Mouse (Mus musculus) liver, embryonic 15.5 days (tissue): ENCODE results near the gene Gm45837. TPM values are rescaled to one million over a fixed set of nuclear protein-coding genes. Genes with fewer than 3 reads are reported as not detected.
A peak's percentile ranks its signal among the peaks of the same experiment; 100 is the strongest.

Experiments
- ATAC-seq: fragments of 200-750 bp; cut with Nextera tagmentation; 2 replicates; pipeline ENCODE4 v1.8.0; 2017; ENCODE audit warnings: moderate number of reproducible peaks, mild to moderate bottlenecking, moderate library complexity; ENCODE audit not compliant: insufficient read depth
- H3K27ac ChIP-seq: fragments of 300-500 bp; sonication (generic); replicated peaks from 2 replicates; pipeline ENCODE4 v1.5.1; 2015; ENCODE audit warnings: mild to moderate bottlenecking, inconsistent platforms
- H3K27me3 ChIP-seq: fragments of 300-500 bp; sonication (generic); 2 replicates; pipeline ENCODE4 v1.6.1; 2015; ENCODE audit warnings: mild to moderate bottlenecking, inconsistent platforms
- H3K36me3 ChIP-seq: fragments of 300-500 bp; sonication (generic); replicated peaks from 2 replicates; pipeline ENCODE4 v1.6.1; 2015; ENCODE audit warnings: moderate library complexity, mild to moderate bottlenecking, inconsistent platforms
- H3K4me1 ChIP-seq: fragments of 300-500 bp; sonication (generic); replicated peaks from 2 replicates; pipeline ENCODE4 v1.6.1; 2015; ENCODE audit warnings: inconsistent platforms
- H3K4me2 ChIP-seq: fragments of 300-500 bp; sonication (generic); 2 replicates; pipeline ENCODE4 v1.6.1; 2015; ENCODE audit warnings: moderate library complexity, mild to moderate bottlenecking, inconsistent platforms
- H3K4me3 ChIP-seq: fragments of 300-500 bp; sonication (generic); replicated peaks from 2 replicates; pipeline ENCODE4 v1.5.1; 2015; ENCODE audit warnings: mild to moderate bottlenecking, inconsistent platforms
- H3K9ac ChIP-seq: fragments of 300-500 bp; sonication (generic); 2 replicates; pipeline ENCODE4 v1.6.1; 2015; ENCODE audit warnings: moderate library complexity, mild to moderate bottlenecking, inconsistent platforms
- H3K9me3 ChIP-seq: fragments of 300-500 bp; sonication (generic); replicated peaks from 2 replicates; pipeline ENCODE4 v1.6.1; 2016; ENCODE audit warnings: inconsistent platforms
- WGBS: fragments of 180-500 bp; shearing (Covaris S2); methylation state at CpG from one replicate; pipeline ENCODE4 v1.1.7; 2015; ENCODE audit warnings: mixed read lengths; ENCODE audit not compliant: insufficient replicate concordance; 5-methylcytosine and 5-hydroxymethylcytosine counted together
- polyA plus RNA-seq: library from polyadenylated mRNA; unstranded; fragments of >200 nt; fragmentation: Nextera tagmentation; extraction: Ambion mirVana; gene quantifications from 2 replicates; pipeline ENCODE4 v1.2.1, GENCODE M21; 2015

The Gm45837 gene
- polyA plus RNA-seq, 1 experiment from 2014 or later: not detected

DNA sequence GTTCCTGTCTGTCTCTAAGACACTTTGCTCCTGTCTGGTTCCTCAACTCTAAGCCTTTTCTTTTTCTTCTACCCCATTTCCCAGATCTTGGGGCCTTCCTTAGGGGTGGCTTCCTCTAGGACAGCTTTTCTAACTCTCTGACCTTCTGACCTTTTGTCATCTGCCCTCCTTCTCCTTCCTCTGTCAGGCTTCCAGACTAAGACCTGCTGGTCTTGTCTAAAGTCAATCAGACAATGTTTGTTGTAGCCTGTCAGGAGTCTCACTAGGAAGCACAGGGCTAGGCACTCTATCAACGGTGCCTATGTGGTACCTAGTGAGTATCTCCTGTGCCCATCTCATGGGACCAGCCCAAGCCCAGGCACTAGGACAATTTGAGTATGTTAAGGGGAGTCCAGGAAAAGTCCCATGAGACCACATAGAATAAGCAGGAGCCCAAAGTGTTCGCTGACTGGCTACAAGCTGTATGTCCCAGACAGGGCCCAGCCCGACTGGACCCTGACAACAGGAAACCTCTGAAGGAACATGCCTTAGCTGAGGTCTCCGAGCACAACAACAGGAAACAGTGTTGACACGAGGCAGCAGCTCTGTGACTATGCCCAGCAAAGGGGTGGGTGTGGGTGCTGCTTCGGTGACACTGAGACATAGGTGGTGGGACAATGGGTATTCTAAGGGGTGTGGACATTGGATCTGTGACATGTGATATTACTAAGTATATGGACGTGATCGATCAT lies 55.3 kb downstream of the Gm45837 start:
- Histone ChIP-seq H3K36me3 (no peaks in the 10 kb centered on the region), H3K4me1 (peaks cover 20% of the 10 kb centered on the region), H3K4me2 (no peak overlapping the region), H3K4me3 (no peak overlapping the region), H3K9ac (no peak overlapping the region), H3K9me3 (no peaks in the 10 kb centered on the region), H3K27ac (peak overlapping the region; percentile 41; the same call in 1 of the 2 replicates), H3K27me3 (no peaks in the 10 kb centered on the region)
- WGBS: 35% methylated on average over 8 of the region's 8 CpGs
- ATAC-seq: no peak; the same call in 1 of the 2 replicates

- ATAC-seq: no peak
- WGBS: 51% methylated on average over 6 of the region's 6 CpGs
These were observed 55.9 kb downstream of the Gm45837 start for GRCm38 (mm10) chr7:101466581-101467081.

GRCm38 (mm10) chr7:101471423-101471822 lies 60.7 kb downstream of the Gm45837 start:
- H3K36me3 ChIP-seq: no peaks in the 10 kb centered on the region
- no peaks in the 10 kb centered on the region for H3K9me3 ChIP-seq
- H3K9ac ChIP-seq: no peak overlapping the region
- H3K27ac ChIP-seq: no peak overlapping the region
- WGBS: 71% methylated on average over 2 of the region's 2 CpGs
- no peak overlapping the region for H3K4me3 ChIP-seq
- H3K4me2 ChIP-seq: no peak overlapping the region
- 0 out of 2 replicates have a peak, but pooled peaks cover 4% of the 10 kb centered on the region for H3K4me1 ChIP-seq
- no peak for ATAC-seq
- H3K27me3 ChIP-seq: no peaks in the 10 kb centered on the region

More at GRCm38 (mm10) chr7:101466581-101467081, 55.9 kb downstream of the Gm45837 start:
- H3K4me2 ChIP-seq: no peak overlapping the region
- peaks cover 20% of the 10 kb centered on the region for H3K4me1 ChIP-seq
- no peak overlapping the region for H3K4me3 ChIP-seq
- no peaks in the 10 kb centered on the region for H3K36me3 ChIP-seq
- H3K9me3 ChIP-seq: no peaks in the 10 kb centered on the region
- H3K27me3 ChIP-seq: no peaks in the 10 kb centered on the region
- no peak overlapping the region for H3K27ac ChIP-seq
- no peak overlapping the region for H3K9ac ChIP-seq

DNA sequence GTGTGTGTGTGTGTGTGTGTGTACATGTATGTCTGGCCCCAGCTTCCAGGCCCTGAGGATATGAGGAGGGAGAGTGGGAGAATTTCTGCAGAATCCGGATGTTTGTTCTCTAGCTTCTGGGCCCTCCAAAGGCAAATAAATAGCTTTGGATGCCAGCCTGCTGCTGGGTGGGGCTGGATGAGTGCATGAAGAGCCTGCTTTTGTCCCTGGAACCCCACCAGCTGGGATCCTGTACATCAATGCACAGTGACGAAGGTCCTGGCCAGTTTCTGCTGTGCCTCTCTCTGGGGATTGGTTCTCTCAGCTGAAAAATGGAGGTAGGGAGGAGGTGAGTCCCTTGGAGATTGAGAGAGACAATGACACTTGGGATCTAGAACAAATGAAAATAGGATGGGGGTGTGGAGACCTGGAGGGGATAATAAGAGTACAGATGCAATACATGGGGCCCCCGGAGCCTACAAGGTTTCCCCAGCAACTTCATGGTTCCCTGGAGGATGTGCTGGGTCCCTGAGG lies 61.3 kb downstream of the Gm45837 start:
- WGBS: 50% methylated on average over 3 of the region's 3 CpGs

DNA sequence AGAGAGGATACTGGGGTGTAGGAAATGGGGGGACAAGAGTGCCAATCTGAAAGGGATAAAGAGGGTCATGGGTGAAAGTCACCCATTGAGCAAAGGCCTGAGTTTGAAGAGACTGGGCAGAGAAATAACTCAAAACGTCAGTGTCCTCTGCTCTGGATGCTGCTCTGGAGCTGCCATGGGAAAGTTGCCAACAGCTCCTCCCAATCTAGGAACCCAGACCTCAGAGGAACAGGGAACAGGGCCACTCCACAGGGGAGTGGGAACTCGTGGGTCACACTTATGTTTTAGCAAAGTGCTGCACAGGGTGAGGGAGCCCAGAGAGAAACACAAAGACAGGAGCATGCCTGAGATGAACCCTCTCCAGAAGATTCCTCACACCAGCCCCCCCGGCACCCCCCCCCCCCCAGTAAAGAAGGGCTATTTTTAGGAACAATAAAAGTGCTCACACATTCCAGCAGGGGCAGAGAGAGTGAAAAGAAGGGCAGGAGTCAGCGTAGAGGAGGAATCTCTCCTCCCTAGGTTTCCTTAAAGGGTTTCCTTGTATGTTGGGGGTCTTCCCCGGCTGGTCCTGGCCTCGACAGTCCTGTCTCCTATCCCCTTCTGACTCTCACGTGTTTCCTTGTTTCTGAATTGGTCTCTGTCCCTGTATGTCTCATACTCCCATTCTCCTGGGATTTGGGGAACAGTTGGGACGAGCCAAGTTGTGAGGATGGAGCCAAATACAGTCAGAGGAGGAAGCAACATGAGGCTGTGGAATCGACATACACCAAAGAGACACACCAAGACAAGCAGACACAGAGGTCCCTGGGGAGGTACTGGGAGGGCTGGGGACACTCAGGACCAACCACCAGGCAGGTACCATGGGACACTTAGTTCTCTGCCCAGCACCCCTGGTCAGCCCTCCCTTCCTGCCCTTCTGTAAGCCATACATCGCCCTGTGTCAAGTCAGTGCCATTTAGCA lies 62.2 kb downstream of the Gm45837 start:
- no peak for ATAC-seq
- Histone ChIP-seq H3K9ac (no peak overlapping the region), H3K36me3 (no peaks in the 10 kb centered on the region), H3K4me2 (no peak overlapping the region), H3K4me3 (no peak overlapping the region), H3K27ac (no peak overlapping the region), H3K4me1 (no peaks in the 10 kb centered on the region), H3K27me3 (no peaks in the 10 kb centered on the region), H3K9me3 (no peaks in the 10 kb centered on the region)
- 39% methylated on average over 10 of the region's 10 CpGs for WGBS

More for the DNA sequence above, 61.3 kb downstream of the Gm45837 start:
- no peak overlapping the region for H3K4me2 ChIP-seq
- no peak for ATAC-seq
- no peak overlapping the region for H3K4me3 ChIP-seq
- no peak overlapping the region for H3K27ac ChIP-seq
- H3K9me3 ChIP-seq: no peaks in the 10 kb centered on the region
- H3K27me3 ChIP-seq: no peaks in the 10 kb centered on the region
- H3K9ac ChIP-seq: no peak overlapping the region
- 0 out of 2 replicates have a peak, but pooled peaks cover under 1% of the 10 kb centered on the region for H3K4me1 ChIP-seq
- no peaks in the 10 kb centered on the region for H3K36me3 ChIP-seq

DNA sequence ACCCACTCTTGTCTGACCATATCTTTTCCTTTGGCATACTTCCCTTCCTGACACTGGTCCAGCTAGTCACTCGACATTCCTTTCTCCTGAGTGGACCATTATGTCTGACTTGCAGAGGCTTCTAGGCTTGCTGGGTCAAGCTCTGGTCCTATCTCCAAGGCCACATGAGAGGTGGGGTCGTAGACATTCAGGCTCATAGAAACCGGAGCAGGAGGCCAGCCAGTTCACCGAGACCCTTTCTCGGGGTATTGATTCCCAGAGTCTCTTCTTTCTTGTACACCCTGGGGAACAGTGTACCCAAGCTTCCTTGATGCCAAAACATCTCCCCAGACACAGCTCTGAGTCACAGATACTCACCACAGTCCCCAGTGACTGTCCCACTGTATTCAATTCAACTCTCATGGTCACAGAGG lies 63.7 kb downstream of the Gm45837 start:
- no peak overlapping the region for H3K4me3 ChIP-seq
- H3K4me2 ChIP-seq: no peak overlapping the region
- no peak overlapping the region for H3K9ac ChIP-seq
- H3K4me1 ChIP-seq: no peaks in the 10 kb centered on the region
- no peaks in the 10 kb centered on the region for H3K36me3 ChIP-seq
- WGBS: 64% methylated on average over 5 of the region's 5 CpGs
- no peak for ATAC-seq
- H3K27me3 ChIP-seq: no peaks in the 10 kb centered on the region
- H3K27ac ChIP-seq: no peak overlapping the region
- H3K9me3 ChIP-seq: no peaks in the 10 kb centered on the region

DNA sequence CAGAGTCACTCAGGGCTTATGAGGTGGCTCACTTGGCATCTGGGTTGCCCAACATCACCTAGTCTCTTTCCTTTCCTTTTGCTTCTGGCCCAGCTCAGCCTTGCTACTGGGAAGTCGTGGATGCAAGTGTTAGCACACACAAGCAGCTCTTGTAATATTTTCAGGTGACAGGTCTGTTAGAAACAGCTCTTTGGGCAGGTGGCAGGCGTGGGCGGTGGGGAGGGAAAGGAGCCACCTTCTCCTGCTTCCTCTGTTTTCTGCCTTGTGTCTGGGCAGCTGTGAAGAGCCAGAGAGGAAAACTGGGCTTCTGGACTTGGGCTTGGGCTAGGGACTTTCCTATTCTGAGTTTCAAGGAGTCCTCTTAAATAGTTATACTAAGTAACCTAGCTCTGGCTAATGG lies 65.3 kb downstream of the Gm45837 start:
- WGBS: 53% methylated on average over 3 of the region's 3 CpGs
- H3K9ac ChIP-seq: no peak overlapping the region
- H3K27ac ChIP-seq: no peak overlapping the region
- H3K9me3 ChIP-seq: no peaks in the 10 kb centered on the region
- no peaks in the 10 kb centered on the region for H3K27me3 ChIP-seq
- H3K4me2 ChIP-seq: no peak overlapping the region
- H3K4me1 ChIP-seq: no peaks in the 10 kb centered on the region
- no peak overlapping the region for H3K4me3 ChIP-seq
- no peaks in the 10 kb centered on the region for H3K36me3 ChIP-seq
- ATAC-seq: no peak

DNA sequence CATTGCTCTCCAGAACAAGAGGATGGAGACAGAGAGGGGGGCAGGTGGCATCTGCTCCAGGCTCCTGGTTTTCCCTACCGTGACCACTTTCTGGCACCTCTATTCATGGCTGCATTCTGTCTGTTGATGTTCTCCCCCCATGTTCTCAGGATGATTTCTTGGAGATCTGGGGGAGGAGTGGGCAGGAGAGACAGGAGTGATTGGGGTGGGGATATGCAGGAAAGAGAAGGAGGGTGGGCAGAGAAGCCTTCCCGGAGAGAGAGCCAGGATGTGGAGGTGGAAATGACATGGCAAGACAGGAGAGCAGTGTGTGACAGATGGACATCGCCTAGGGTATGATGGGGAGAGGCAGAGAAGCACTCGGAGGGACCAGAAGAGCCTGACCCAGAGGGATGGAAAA lies 65.8 kb downstream of the Gm45837 start:
- no peak for ATAC-seq
- 47% methylated on average over 4 of the region's 4 CpGs for WGBS
- Histone ChIP-seq H3K27ac (no peak overlapping the region), H3K4me2 (no peak overlapping the region), H3K4me3 (no peak overlapping the region), H3K9me3 (no peaks in the 10 kb centered on the region), H3K9ac (no peak overlapping the region), H3K36me3 (no peaks in the 10 kb centered on the region), H3K27me3 (no peaks in the 10 kb centered on the region), H3K4me1 (no peaks in the 10 kb centered on the region)

- ATAC-seq: no peak
- Histone ChIP-seq H3K9me3 (no peaks in the 10 kb centered on the region), H3K4me2 (no peak overlapping the region), H3K36me3 (no peaks in the 10 kb centered on the region), H3K27me3 (no peaks in the 10 kb centered on the region), H3K9ac (no peak overlapping the region), H3K4me1 (no peaks in the 10 kb centered on the region), H3K4me3 (no peak overlapping the region), H3K27ac (no peak overlapping the region)
- WGBS: 35% methylated on average over 5 of the region's 5 CpGs
These were observed 66.5 kb downstream of the Gm45837 start for GRCm38 (mm10) chr7:101477200-101477599.

- H3K9ac ChIP-seq: no peak overlapping the region
- H3K36me3 ChIP-seq: no peaks in the 10 kb centered on the region
- no peaks in the 10 kb centered on the region for H3K4me1 ChIP-seq
- 37% methylated on average over 5 of the region's 5 CpGs for WGBS
- H3K27ac ChIP-seq: no peak overlapping the region
- ATAC-seq: no peak
- H3K4me2 ChIP-seq: no peak overlapping the region
- H3K27me3 ChIP-seq: no peaks in the 10 kb centered on the region
- no peaks in the 10 kb centered on the region for H3K9me3 ChIP-seq
- H3K4me3 ChIP-seq: no peak overlapping the region
These were observed 67.4 kb downstream of the Gm45837 start for GRCm38 (mm10) chr7:101478099-101478498.

DNA sequence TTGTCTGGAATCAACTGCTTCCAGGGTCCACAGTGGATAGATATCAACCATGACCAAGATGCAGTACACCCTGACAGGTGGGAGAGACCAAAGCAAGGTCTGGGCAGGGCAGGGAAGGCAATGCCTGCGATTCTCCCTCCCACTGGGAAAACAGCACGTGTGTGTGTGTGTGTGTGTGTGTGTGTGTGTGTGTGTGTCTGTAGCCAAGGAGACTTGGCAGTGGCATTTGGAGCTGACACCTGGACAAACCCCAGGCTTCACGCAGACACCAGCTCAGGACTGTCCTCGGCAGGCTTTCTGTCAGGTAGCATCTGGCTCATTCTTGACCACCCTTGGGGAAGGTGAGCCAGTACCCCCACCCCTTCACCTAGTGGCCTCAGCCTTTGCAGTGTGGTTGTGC lies 69.2 kb downstream of the Gm45837 start:
- Histone ChIP-seq H3K36me3 (no peaks in the 10 kb centered on the region), H3K9me3 (no peaks in the 10 kb centered on the region), H3K4me3 (no peak overlapping the region), H3K27me3 (no peaks in the 10 kb centered on the region), H3K4me1 (no peaks in the 10 kb centered on the region), H3K4me2 (no peak overlapping the region), H3K9ac (no peak overlapping the region), H3K27ac (no peak overlapping the region)
- whole genome bisulfite sequencing: 54% methylated on average over 4 of the region's 4 CpGs
- no peak for ATAC-seq
